Mouse (Mus musculus): ENCODE measurements around the gene Gopc. TPM values are rescaled to one million over a fixed set of nuclear protein-coding genes. Genes with fewer than 3 reads are reported as not detected.

The Gopc gene
- polyA plus RNA-seq (2012): 2.0 and 2.4 TPM in 2 replicates

GRCm38 (mm10) chr10:52381845-52382591, at the start of gene Gopc:
Gene Gopc (minus strand): TSS chr10:52382124.

DNA sequence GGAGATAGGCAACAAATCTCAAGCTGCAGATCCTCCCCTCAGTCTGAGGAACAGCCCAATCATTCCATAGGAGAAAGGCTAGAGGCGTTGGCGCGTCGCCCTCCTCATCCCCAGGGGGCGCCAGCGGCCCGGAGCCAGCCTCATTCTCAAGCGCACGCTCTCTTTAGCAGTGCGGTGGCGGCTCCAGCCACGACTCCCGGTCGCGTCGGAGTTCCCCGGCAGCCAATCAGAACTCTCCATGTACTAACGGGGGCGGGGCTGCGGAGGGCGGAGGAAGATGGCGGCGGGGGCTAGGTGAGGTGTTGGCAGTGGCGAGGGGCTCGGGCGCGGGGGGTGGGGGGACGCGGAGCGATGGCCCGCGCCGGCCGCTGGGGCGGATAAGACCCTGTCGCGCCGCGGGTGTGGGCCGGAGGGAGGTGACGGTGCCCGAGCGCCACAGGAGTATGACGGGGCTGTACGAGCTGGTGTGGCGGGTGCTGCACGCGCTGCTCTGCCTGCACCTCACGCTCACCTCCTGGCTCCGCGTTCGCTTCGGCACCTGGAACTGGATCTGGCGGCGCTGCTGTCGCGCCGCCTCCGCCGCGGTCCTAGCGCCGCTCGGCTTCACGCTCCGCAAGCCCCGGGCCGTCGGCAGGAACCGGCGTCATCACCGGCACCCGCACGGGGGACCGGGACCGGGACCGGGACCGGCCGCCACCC, 35.5 kb upstream of the Gopc start, which contains the start of gene Nus1:
Gene Nus1 (plus strand): TSS at position 249 of the 699 bp plus-strand sequence.

GRCm38 (mm10) chr10:52388922-52389430, 7.1 kb upstream of the Gopc start, which contains the start of gene Nepn:
Gene Nepn (plus strand): TSS chr10:52388972.

DNA sequence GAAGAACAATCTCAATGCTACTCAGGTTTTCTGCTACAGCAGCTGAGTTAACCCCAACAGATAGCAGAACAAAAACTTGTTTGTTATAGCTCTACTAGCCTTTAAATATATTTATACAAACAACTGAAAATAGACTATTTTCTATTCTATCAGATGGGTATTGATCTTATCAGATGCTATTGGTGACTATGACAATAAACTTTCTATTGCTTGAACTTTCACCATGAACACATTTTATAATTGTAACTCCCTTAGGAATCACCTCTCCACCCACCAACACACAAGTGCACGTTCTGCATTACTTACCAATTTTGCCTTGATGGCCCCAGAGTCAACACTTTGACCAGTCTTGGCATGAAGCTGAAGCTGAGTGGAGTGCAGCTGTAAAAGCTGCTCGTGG, 23.5 kb downstream of the Gopc start, which contains the start of gene Gm26741:
Gene Gm26741 (plus strand): TSS at position 301 of the 400 bp plus-strand sequence.

Other genes with a start within 250 kb of the Gopc start
- not detected in 2 replicates for gene Ros1, start 186.9 kb downstream of the Gopc start, polyA plus RNA-seq (2012)
- gene Dcbld1, start 148.5 kb downstream of the Gopc start, polyA plus RNA-seq (2012): 0.06 and 0.12 TPM in 2 replicates
- gene Gm26741, start 23.4 kb downstream of the Gopc start, polyA plus RNA-seq (2012): not detected in 2 replicates
- gene Nepn, start 6.8 kb upstream of the Gopc start, polyA plus RNA-seq (2012): not detected in 2 replicates
- gene Nus1, start 35.4 kb upstream of the Gopc start, polyA plus RNA-seq (2012): 18.1 and 18.4 TPM in 2 replicates